Mouse (Mus musculus) small intestine, adult 2 months (tissue): ENCODE results near the gene Apeh. TPM values are rescaled to one million over a fixed set of nuclear protein-coding genes. Genes with fewer than 3 reads are reported as not detected.

Experiments
- H3K27ac ChIP-seq: fragments of 200-500 bp; 2 replicates; pipeline ENCODE4 v1.5.1; 2012; ENCODE audit warnings: low read depth, low read length, control low read depth, inconsistent platforms; ENCODE audit not compliant: insufficient read depth
- H3K27me3 ChIP-seq: fragments of 200-500 bp; 2 replicates; pipeline ENCODE4 v1.6.1; 2012; ENCODE audit warnings: mild to moderate bottlenecking, moderate library complexity, low read length, inconsistent platforms; ENCODE audit not compliant: control insufficient read depth, insufficient read depth
- H3K36me3 ChIP-seq: fragments of 200-500 bp; 2 replicates; pipeline ENCODE4 v1.6.1; 2012; ENCODE audit warnings: mild to moderate bottlenecking, low read length, control low read depth, inconsistent platforms; ENCODE audit not compliant: control insufficient read depth, insufficient read depth
- H3K4me1 ChIP-seq: fragments of 200-500 bp; 2 replicates; pipeline ENCODE4 v1.6.1; 2012; ENCODE audit warnings: low read length, inconsistent platforms, mixed read lengths; ENCODE audit not compliant: control insufficient read depth, insufficient read depth, insufficient read length
- H3K4me3 ChIP-seq: fragments of 200-500 bp; 2 replicates; pipeline ENCODE4 v1.5.1; 2012; ENCODE audit warnings: low read depth, mild to moderate bottlenecking, control low read depth, inconsistent platforms, low read length, moderate library complexity
- CTCF ChIP-seq: fragments of 200-500 bp; IDR thresholded peaks from 2 replicates; pipeline ENCODE4 v1.5.1; 2012; ENCODE audit warnings: low read depth, mild to moderate bottlenecking, control low read depth, inconsistent platforms, low read length, moderate library complexity, mixed read lengths; ENCODE audit not compliant: insufficient replicate concordance, insufficient read length; ENCODE audit errors: extremely low read depth
- POLR2A ChIP-seq: fragments of 200-500 bp; IDR thresholded peaks from 2 replicates; pipeline ENCODE4 v1.6.1; 2012; ENCODE audit warnings: low read depth, mild to moderate bottlenecking, control low read depth, inconsistent platforms, low read length, moderate library complexity
- WGBS: fragments of 180-500 bp; shearing (Covaris S2); methylation state at CpG from one replicate; pipeline ENCODE4 v1.1.7; 2018; 5-methylcytosine and 5-hydroxymethylcytosine counted together
- polyA plus RNA-seq: library from polyadenylated mRNA; depleted of rRNA; stranded (reverse); fragments of >200 nt; gene quantifications from 2 replicates; pipeline ENCODE4 v1.2.3, GENCODE M21; 2012

The Apeh gene
- polyA plus RNA-seq, 1 experiment: 189 TPM

DNA sequence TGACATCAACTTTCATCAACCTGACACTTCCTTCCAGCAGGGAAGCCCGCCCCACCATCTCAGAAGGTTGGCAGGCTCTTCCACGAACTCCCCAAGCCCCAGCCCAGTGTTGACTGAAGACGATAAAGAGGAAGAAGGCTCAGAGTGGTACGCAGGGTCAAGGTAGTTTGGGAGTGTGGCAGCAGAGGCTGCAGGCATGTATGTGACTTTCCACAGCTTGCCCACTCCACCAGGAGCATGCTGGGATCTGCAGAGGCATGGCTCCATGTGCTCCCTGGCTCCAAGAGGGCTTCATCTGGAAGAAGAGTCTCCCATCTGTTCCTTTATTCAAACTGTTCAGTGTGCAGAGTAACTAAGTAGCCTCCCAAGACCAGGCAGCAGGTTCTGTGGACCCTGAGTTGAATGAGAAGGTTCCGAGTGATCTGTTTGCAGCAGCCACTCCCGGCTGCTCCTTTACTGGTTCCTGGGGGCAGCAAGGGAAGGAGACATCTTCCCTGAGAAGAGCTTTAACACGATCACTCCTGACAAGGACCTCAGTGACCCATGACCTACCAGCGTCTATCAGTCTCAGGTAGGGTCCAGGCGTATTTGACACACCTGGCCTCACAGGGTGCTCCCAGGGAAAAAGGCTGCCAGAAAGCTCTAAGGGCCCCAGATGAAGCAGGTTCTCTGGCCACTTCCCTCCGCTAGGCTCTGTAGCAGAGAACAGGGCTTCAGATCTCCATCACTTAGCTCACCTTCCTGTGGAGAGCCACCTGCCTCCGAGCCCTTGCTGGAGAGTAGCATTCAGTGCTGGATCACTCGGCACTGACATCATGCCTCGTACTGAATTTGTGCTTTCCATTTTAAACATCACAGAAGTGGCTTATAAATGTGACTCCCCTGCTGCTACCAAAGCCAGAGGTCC, 34.9 kb upstream of the Apeh start:
- Histone ChIP-seq H3K4me3 (no peak overlapping the region), H3K27ac (no peak overlapping the region), H3K4me1 (peaks cover 25% of the 10 kb centered on the region), H3K27me3 (no peaks in the 10 kb centered on the region), H3K36me3 (no peaks in the 10 kb centered on the region)
- TF ChIP-seq POLR2A (no peak), CTCF (no peak)
- 80% methylated on average over 13 of the region's 13 CpGs for WGBS

DNA sequence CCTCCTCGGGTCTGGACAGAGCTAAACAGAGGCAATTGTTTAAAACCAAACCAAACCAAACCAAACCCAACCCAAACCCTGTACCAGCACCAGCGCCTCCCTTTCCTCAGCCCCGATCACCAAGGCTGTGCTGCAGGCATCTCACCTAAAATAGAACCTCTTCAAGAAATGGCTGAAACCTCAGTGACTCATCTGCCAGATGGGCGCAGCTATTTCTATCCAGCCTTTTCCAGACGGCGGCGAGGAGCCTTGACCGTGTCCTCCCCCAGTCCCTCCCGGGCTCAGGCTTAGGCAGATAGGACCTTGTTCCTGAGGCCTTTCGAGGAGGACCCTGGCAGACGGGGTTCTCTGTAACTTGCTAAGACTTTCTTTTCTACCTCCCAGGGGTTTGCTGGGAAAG, 33.8 kb upstream of the Apeh start:
- peaks cover 27% of the 10 kb centered on the region for H3K4me1 ChIP-seq
- no peak overlapping the region for H3K27ac ChIP-seq
- no peak overlapping the region for H3K4me3 ChIP-seq
- WGBS: 88% methylated on average over 11 of the region's 11 CpGs
- H3K27me3 ChIP-seq: no peaks in the 10 kb centered on the region
- no peak for TF ChIP-seq CTCF
- H3K36me3 ChIP-seq: no peaks in the 10 kb centered on the region

DNA sequence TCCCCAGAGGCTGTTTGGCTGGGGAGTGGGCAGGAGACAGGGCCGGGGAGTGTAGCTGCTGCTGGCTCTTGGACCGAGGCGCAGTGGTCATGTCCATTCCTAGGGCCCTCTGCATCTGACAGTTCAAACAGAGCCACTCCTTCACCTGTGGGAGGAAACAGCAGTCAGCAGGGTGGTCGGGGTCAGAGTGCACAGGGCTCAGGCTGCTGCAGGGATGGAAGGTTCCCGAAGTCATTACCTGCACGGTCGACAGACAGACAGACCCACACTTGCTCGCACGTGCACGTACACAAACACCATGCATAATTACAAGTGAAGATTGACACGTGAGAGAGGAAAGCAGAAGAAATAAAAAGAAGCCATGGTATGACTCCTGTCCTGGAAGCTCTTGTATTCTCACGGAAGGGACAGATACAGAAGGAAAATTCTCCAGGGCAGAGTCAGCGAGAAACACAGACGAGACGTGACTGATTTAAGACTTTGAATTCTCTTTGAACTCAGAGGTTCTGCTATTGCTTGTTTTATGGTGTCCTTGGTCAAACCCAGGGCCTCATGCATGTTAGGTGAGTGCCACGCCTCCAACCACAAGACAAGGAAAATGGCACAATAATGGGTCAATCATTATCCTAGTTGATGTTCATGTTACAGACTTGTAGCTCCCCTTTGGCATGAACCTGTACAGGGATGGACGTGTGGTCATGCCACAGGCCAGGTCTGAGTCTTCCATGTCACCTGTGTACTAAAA, 32.2 kb upstream of the Apeh start:
- TF ChIP-seq POLR2A (no peak), CTCF (no peak)
- H3K27ac ChIP-seq: no peak overlapping the region
- no peaks in the 10 kb centered on the region for H3K27me3 ChIP-seq
- WGBS: 52% methylated on average over 17 of the region's 17 CpGs
- no peak overlapping the region for H3K4me3 ChIP-seq
- peaks cover 27% of the 10 kb centered on the region for H3K4me1 ChIP-seq
- H3K36me3 ChIP-seq: no peaks in the 10 kb centered on the region

DNA sequence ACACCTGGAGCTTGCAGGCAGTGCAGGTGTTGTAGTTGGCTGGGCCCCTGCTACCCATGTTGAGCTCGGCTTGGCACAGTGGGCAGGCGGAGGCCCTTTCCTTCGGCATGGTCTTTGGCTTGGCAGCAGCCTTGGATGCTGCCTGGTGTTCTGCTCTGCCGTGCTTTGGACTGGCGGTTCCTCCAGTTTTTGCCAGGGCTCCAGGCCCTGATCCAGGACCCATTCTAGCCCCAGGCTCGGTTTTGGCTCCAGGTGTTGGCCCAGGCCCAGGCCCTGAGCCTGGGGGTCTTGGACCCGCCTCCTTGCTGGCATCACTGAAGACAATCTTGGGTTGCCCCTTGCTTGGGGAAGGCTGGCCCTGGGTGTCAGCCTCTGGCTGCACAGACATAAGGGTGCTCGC, 31.3 kb upstream of the Apeh start:
- H3K4me3 ChIP-seq: no peak overlapping the region
- WGBS: 95% methylated on average over 8 of the region's 8 CpGs
- no peak for TF ChIP-seq CTCF
- no peak for TF ChIP-seq POLR2A
- H3K36me3 ChIP-seq: no peaks in the 10 kb centered on the region
- H3K4me1 ChIP-seq: peaks cover 29% of the 10 kb centered on the region
- 0 out of 2 replicates have a peak overlapping the region, but pooled peaks have one; percentile 3 for H3K27ac ChIP-seq
- no peaks in the 10 kb centered on the region for H3K27me3 ChIP-seq

DNA sequence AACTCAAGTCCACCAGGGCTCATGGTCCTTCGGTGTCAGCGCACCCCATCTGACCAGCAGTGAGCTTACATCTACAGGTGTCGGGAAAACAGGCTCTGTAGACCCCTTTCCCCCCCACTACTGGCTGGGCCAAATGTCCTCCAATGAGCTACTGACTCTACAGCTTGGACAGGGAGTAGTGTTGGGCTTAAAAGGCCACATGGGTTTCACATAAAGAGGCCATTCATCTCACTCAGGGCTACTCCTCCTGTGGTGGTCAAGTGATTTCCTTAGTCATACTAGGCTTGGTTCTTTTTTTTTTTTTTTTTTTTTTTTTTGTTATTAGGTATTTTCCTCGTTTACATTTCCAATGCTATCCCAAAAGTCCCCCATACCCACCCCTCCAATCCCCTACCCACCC, 29.5 kb upstream of the Apeh start:
- Histone ChIP-seq H3K27me3 (no peaks in the 10 kb centered on the region), H3K4me3 (no peak overlapping the region), H3K27ac (no peak overlapping the region), H3K4me1 (peaks cover 39% of the 10 kb centered on the region), H3K36me3 (no peaks in the 10 kb centered on the region)
- WGBS: 87% methylated on average over 4 of the region's 4 CpGs
- TF ChIP-seq CTCF (no peak), POLR2A (no peak)

DNA sequence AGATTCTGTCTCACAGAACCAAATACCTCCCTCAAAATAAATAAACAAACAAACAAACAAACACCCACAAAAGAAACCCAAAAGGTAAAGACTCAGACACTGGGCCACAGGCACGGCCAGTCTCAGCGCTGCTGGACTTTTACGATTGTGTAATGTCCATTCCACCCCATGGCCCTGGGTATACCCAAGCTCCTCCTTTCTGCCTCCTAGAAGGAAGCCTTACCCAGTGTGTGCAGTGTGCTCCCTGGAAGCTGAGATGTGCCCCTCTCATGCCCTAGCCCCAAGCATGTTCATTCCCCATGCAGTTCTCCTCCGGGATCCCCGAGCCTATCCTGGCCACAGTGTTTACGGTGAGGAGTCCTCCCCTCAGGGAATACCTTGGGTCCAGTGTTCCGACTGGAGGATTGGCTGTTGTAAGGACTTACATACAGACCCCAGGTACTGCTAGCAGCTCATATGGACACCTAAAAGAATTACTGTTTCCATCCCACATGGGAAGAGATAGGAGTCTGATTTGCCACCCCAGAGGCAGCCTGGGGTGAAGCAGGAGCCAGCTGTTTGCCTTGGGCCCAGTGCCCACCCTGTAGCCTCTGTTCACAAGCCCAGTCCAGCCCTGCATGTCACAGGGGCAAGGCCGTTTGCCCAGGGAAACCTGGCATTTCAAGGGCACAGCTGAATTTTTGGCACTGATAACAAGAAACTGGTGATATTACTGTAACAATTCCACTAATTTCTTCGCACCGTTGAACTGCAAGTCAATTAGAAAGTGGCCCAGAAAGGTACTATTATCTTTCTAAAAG, 27.0 kb upstream of the Apeh start:
- H3K27ac ChIP-seq: no peak overlapping the region
- H3K4me3 ChIP-seq: no peak overlapping the region
- peaks cover 32% of the 10 kb centered on the region for H3K4me1 ChIP-seq
- no peak for TF ChIP-seq CTCF
- no peak for TF ChIP-seq POLR2A
- H3K36me3 ChIP-seq: no peaks in the 10 kb centered on the region
- no peaks in the 10 kb centered on the region for H3K27me3 ChIP-seq
- 88% methylated on average over 10 of the region's 10 CpGs for WGBS
